Mouse (Mus musculus): ENCODE results near the gene Chd9. TPM values are rescaled to one million over a fixed set of nuclear protein-coding genes. Genes with fewer than 3 reads are reported as not detected.

The Chd9 gene
- polyA plus RNA-seq, 1 experiment = 339 TPM

DNA sequence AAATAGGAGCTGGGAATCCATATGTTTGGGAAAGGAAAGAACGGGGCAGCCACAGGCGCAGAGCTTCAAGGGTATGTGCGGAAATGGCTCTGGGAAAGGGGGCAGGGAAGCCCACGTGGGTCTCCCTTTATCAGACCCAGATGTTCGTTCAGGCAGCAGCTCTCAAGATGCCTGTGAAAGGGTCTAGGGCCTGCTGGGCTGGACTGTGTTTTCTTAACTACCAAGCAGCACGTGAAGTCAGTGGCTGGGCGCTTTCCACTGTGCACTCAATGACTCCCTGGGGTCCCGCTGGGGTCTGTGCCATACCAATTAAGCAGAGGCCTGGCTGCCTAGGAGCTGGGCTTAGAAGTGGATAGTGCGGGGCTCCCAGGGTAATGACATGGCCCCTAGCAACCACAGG, 33.9 kb downstream of the Chd9 start:
- no peaks in the 10 kb centered on the region for H3K4me1 ChIP-seq (ENCODE audit: control insufficient read depth, insufficient read depth, insufficient read length, low read length)
- H3K27ac ChIP-seq (ENCODE audit: insufficient read depth, low read depth, low read length) = no peak overlapping the region
- no peak for TF ChIP-seq POLR2A (IDR thresholded peaks at IDR 0.05; ENCODE audit: low read depth, low read length)
- no peak for TF ChIP-seq CTCF (IDR thresholded peaks at IDR 0.05; ENCODE audit: extremely low read depth, insufficient read length, insufficient replicate concordance, low read depth, low read length)
- H3K27me3 ChIP-seq (ENCODE audit: control insufficient read depth, insufficient read depth, low read length) = no peaks in the 10 kb centered on the region
- no peaks in the 10 kb centered on the region for H3K36me3 ChIP-seq (ENCODE audit: control insufficient read depth, insufficient read depth, low read length)
- 80% methylated on average over 9 of the region's 9 CpGs for WGBS
- no peak overlapping the region for H3K4me3 ChIP-seq (ENCODE audit: low read depth, low read length)

DNA sequence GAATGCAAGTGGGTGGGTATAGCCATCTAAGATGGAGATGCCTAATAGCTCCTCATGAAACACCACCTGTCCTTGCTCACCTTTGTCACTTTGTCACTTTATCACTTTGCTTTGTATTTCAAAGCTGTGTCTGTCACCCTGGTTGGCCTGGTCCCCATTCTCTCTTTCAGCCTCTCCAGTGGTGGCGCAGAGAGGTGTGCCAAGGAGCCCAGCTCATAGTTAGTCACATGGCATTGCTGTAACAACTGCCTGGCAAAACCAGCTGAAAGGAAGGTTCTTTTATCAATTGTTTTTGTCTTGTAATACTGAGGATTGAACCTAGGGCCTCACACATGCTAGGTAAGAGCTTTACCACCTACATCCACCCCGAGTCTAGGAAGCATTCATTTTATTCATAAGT, 38.9 kb downstream of the Chd9 start:
- Histone ChIP-seq H3K4me3 (ENCODE audit: low read depth, low read length) (no peak overlapping the region), H3K27ac (ENCODE audit: insufficient read depth, low read depth, low read length) (no peak overlapping the region), H3K4me1 (ENCODE audit: control insufficient read depth, insufficient read depth, insufficient read length, low read length) (peaks cover 33% of the 10 kb centered on the region), H3K36me3 (ENCODE audit: control insufficient read depth, insufficient read depth, low read length) (no peaks in the 10 kb centered on the region), H3K27me3 (ENCODE audit: control insufficient read depth, insufficient read depth, low read length) (no peaks in the 10 kb centered on the region)
- TF ChIP-seq POLR2A (IDR thresholded peaks at IDR 0.05; ENCODE audit: low read depth, low read length) (no peak), CTCF (IDR thresholded peaks at IDR 0.05; ENCODE audit: extremely low read depth, insufficient read length, insufficient replicate concordance, low read depth, low read length) (no peak)
- 94% methylated on average over 2 of the region's 2 CpGs for WGBS

DNA sequence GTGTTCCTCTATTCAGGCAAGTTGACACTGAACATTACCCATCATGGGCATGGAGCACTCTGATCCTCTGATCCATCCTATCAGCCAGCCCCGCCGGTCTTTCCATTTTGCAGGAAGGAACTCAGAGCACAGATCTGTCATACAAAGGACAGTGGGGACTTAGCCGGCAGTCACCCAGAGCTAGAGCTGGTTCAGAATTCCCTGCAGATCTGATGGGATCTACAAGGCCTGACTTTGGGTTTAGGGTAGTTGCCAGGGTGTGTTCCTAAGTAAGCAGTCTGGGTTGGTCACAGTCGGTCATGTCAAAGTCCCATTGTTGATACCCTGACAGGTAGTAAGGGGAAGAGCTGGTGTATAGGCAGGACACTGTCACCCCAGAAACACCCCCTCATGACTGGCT, 39.8 kb downstream of the Chd9 start:
- no peak overlapping the region for H3K4me3 ChIP-seq (ENCODE audit: low read depth, low read length)
- peak overlapping the region; percentile 79; the same call in 1 of the 2 replicates for H3K27ac ChIP-seq (ENCODE audit: insufficient read depth, low read depth, low read length)
- H3K4me1 ChIP-seq (ENCODE audit: control insufficient read depth, insufficient read depth, insufficient read length, low read length) = peaks cover 33% of the 10 kb centered on the region
- H3K27me3 ChIP-seq (ENCODE audit: control insufficient read depth, insufficient read depth, low read length) = no peaks in the 10 kb centered on the region
- TF ChIP-seq POLR2A (IDR thresholded peaks at IDR 0.05; ENCODE audit: low read depth, low read length) (no peak), CTCF (IDR thresholded peaks at IDR 0.05; ENCODE audit: extremely low read depth, insufficient read length, insufficient replicate concordance, low read depth, low read length) (no peak)
- WGBS = 79% methylated on average over 4 of the region's 4 CpGs
- no peaks in the 10 kb centered on the region for H3K36me3 ChIP-seq (ENCODE audit: control insufficient read depth, insufficient read depth, low read length)

DNA sequence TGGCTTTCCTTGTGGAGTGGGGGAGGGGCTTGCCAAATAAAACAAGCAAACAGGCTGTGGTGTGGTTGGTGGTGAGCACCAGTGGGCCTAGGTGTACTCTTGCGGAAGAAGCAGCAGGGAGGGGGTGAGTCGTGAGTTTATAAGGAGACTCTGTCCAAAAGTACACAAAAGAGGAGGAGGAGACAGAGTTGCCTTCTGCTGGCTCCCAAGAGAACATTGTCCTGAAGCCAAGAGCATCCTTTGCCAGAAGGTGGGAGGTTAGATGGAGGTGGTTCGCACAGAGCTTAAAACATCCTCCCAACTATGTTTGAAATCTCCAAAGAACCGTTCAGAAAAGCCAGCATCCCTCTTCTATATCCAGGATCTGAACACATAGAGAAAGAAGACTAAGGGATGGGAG, 40.2 kb downstream of the Chd9 start:
- TF ChIP-seq CTCF (IDR thresholded peaks at IDR 0.05; ENCODE audit: extremely low read depth, insufficient read length, insufficient replicate concordance, low read depth, low read length) = no peak
- no peak for TF ChIP-seq POLR2A (IDR thresholded peaks at IDR 0.05; ENCODE audit: low read depth, low read length)
- peaks cover 33% of the 10 kb centered on the region for H3K4me1 ChIP-seq (ENCODE audit: control insufficient read depth, insufficient read depth, insufficient read length, low read length)
- H3K4me3 ChIP-seq (ENCODE audit: low read depth, low read length) = no peak overlapping the region
- H3K36me3 ChIP-seq (ENCODE audit: control insufficient read depth, insufficient read depth, low read length) = no peaks in the 10 kb centered on the region
- no peaks in the 10 kb centered on the region for H3K27me3 ChIP-seq (ENCODE audit: control insufficient read depth, insufficient read depth, low read length)
- peak overlapping the region; percentile 79 for H3K27ac ChIP-seq (ENCODE audit: insufficient read depth, low read depth, low read length)
- WGBS = 64% methylated on average over 4 of the region's 4 CpGs

DNA sequence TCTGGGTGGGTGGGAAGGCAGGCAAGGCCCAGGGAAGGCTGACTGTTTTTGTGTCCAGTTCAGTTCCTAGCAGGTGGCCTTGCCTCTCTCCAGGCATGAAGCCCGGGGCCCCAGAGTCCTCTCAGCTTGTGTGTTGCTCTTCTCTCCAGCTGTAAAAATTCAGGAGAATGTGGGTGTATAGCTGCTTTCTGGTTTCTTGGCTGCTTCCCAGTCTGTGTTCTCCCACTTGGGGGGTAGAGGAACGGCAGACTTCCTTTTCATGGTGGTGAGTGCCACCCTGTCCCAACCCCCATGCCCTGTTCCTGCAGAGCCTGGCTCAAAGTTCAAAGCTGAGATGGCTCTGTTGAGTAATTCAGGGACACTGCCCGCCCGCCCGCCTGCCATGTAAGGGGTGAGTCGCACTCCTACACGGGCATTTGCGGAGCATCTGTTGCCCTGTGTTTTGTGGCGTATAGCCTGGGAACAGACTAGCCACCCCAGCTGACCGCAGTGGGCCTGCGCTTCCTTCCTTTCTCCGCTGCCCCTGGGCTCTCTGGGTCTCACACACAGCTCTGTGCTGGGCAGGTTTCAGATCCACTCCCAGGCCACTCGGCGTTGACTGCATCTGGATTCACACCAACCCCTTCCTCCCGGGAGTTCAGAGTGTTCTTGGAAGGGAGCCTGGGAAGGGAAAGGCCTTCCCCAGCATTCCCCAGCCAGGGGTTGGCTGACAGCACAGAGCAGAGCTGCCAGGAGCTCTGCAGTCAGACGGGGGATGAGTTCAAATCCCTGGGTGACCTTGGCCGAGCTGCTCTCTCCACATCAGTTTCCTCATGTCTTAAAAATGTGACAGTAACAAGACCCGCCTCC, 41.1 kb downstream of the Chd9 start:
- TF ChIP-seq CTCF (IDR thresholded peaks at IDR 0.05; ENCODE audit: extremely low read depth, insufficient read length, insufficient replicate concordance, low read depth, low read length) (no peak), POLR2A (IDR thresholded peaks at IDR 0.05; ENCODE audit: low read depth, low read length) (no peak)
- Histone ChIP-seq H3K27ac (ENCODE audit: insufficient read depth, low read depth, low read length) (peak overlapping the region; percentile 79), H3K4me1 (ENCODE audit: control insufficient read depth, insufficient read depth, insufficient read length, low read length) (peaks cover 33% of the 10 kb centered on the region), H3K27me3 (ENCODE audit: control insufficient read depth, insufficient read depth, low read length) (no peaks in the 10 kb centered on the region), H3K4me3 (ENCODE audit: low read depth, low read length) (peak overlapping the region; percentile 33), H3K36me3 (ENCODE audit: control insufficient read depth, insufficient read depth, low read length) (no peaks in the 10 kb centered on the region)
- WGBS = 6% methylated on average over 18 of the region's 18 CpGs

DNA sequence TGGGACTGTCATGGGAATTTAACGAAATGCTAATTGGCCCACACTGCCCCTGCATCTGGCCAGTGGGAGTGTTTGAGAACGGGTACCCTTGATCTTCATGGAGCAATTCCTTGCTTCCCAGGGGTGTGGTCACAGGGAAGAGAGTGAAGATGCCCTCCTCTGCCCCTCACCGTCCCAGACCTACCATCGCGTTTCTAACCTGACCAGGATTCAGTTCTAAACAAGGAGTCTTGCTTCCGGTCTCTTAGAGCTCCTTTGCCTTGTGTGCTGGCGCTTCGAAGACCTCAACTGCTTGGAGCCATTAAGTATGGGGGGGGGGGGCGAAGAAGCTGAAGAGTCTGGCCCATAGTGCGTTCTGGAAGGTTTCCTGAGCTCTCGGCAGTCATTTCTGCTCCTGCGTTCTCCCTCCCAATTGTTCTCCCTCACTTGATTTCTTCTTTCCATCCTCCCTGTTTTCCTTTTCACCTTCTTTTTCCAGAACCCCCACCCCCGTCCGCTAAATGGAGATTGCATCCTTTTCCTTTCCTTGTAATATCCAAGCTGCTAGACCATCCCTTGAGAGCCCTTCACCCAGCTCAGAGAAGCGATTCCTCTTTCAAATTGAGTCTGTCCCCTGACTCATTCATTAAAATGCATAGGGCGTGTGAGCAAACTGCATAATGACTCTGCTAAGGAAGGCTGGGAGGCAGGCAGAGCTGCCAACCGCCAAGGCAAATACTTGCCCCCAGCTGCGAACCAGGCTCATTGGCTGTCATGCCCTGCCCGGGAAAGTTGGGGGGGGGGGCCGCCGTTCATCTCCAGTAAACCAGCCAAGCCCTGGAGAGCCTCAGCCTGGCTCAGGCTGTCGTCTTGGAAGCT, 42.0 kb downstream of the Chd9 start:
- Histone ChIP-seq H3K36me3 (ENCODE audit: control insufficient read depth, insufficient read depth, low read length) (no peaks in the 10 kb centered on the region), H3K27ac (ENCODE audit: insufficient read depth, low read depth, low read length) (peak overlapping the region; percentile 79), H3K4me3 (ENCODE audit: low read depth, low read length) (peak overlapping the region; percentile 4; the same call in 1 of the 2 replicates), H3K27me3 (ENCODE audit: control insufficient read depth, insufficient read depth, low read length) (no peaks in the 10 kb centered on the region), H3K4me1 (ENCODE audit: control insufficient read depth, insufficient read depth, insufficient read length, low read length) (peaks cover 33% of the 10 kb centered on the region)
- TF ChIP-seq CTCF (IDR thresholded peaks at IDR 0.05; ENCODE audit: extremely low read depth, insufficient read length, insufficient replicate concordance, low read depth, low read length) = no peak
- TF ChIP-seq POLR2A (IDR thresholded peaks at IDR 0.05; ENCODE audit: low read depth, low read length) = no peak
- WGBS = 34% methylated on average over 22 of the region's 22 CpGs

Measured in small intestine, adult 2 months (tissue).